Mouse (Mus musculus) E14TG2a.4 (cell line): ENCODE data around the gene Rev1.

Experiments
- H3K27me3 ChIP-seq: 2 replicates; pipeline ENCODE4 v1.6.1; 2014; ENCODE audit warnings: low read length, control low read depth; ENCODE audit not compliant: insufficient read depth
- H3K36me3 ChIP-seq: 2 replicates; pipeline ENCODE4 v1.6.1; 2014; ENCODE audit warnings: low read length, control low read depth; ENCODE audit not compliant: insufficient read depth
- H3K4me1 ChIP-seq: replicated peaks from 2 replicates; pipeline ENCODE4 v1.6.1; 2014; ENCODE audit warnings: low read depth, low read length, control low read depth
- H3K4me3 ChIP-seq: replicated peaks from 2 replicates; pipeline ENCODE4 v1.5.1; 2014; ENCODE audit warnings: mild to moderate bottlenecking, low read length
- H3K9me3 ChIP-seq: 2 replicates; pipeline ENCODE4 v1.6.1; 2014; ENCODE audit warnings: low read length, control low read depth
- CTCF ChIP-seq: conservative IDR thresholded peaks from 2 replicates; pipeline ENCODE4 v1.5.1; 2014; ENCODE audit warnings: low read length
- NANOG ChIP-seq: IDR thresholded peaks from 2 replicates; pipeline ENCODE4 v1.6.1; 2014; ENCODE audit warnings: borderline replicate concordance, low read length, mixed read lengths
- POU5F1 ChIP-seq: IDR thresholded peaks from 2 replicates; pipeline ENCODE4 v1.6.1; 2014; ENCODE audit warnings: low read length, borderline replicate concordance

Rev1 gene

DNA sequence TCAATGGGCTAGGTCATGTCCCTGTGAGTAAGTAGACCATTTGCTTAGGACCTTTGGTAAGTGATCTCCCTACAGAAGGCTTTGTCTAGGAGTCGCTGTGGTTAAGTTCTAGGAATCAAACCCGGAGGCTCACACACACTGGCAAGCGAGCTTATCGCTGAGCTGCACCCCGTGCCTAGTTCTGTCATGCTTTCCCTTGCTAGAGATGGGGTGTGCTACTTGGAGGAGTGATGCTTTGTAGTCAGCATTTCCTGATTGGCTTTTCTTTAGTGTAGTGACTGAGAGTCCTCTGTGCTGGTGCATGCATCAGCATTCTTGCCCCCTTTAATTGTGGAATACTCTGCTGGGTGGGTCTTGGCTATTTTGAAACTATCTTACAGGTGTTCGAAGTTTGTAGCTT lies 118.0 kb downstream of the Rev1 start:
- H3K4me3 ChIP-seq = no peak overlapping the region
- no peaks in the 10 kb centered on the region; the same call in 1 of the 2 replicates for H3K36me3 ChIP-seq
- no peaks in the 10 kb centered on the region for H3K9me3 ChIP-seq
- peaks cover 23% of the 10 kb centered on the region for H3K4me1 ChIP-seq
- TF ChIP-seq CTCF = no peak
- no peak for TF ChIP-seq POU5F1
- no peak for TF ChIP-seq NANOG
- H3K27me3 ChIP-seq = no peaks in the 10 kb centered on the region

DNA sequence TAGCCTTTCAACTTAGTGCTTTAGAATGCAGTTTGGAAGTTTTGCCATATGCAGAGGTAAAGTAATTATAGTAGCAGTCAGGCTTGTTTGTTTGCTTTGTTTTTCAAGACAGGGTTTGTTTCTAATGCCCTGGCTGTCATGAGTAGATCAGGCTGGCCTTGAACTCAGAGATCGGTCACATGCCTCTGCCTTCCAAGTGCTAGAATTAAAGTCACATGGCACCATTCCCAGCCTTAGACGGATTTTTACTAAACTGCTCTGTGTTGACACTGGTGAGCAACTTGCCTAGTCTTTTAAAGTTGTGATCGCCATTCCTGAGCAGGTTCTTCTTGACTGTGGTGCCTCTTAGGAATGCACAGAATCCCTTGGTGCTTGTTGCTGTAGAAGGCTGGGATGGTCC lies 122.9 kb downstream of the Rev1 start:
- peaks cover 5% of the 10 kb centered on the region; the same call in 1 of the 2 replicates for H3K36me3 ChIP-seq
- no peaks in the 10 kb centered on the region for H3K9me3 ChIP-seq
- H3K4me1 ChIP-seq = peaks cover 35% of the 10 kb centered on the region
- H3K4me3 ChIP-seq = no peak overlapping the region
- no peaks in the 10 kb centered on the region for H3K27me3 ChIP-seq
- TF ChIP-seq NANOG = no peak
- no peak for TF ChIP-seq POU5F1
- no peak for TF ChIP-seq CTCF

DNA sequence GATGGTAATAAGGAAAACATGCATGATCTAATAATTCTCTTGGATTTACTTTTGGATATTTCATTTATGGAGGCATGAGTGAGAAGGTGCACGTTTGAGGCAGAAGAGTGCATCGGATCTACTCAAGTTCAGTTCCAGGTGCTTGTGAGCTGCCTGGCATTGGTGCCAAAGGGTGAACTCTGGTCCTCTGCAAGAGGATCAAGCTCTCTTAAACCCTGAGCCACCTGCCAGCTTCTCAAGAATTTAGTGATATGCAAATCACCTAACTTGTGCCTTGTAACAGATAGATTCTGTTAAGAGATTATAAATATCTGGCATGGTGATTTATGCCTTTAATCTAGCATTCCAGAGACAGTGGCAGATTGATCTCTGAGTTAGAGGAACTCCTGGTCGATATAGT lies 126.6 kb downstream of the Rev1 start:
- Histone ChIP-seq H3K4me1 (peaks cover 49% of the 10 kb centered on the region), H3K36me3 (0 out of 2 replicates have a peak, but pooled peaks cover 6% of the 10 kb centered on the region), H3K9me3 (no peaks in the 10 kb centered on the region), H3K4me3 (no peak overlapping the region), H3K27me3 (no peaks in the 10 kb centered on the region)
- TF ChIP-seq NANOG = no peak
- no peak for TF ChIP-seq POU5F1
- TF ChIP-seq CTCF = no peak
